Mouse (Mus musculus) ES-E14 (cell line): ENCODE measurements around the gene Rnf144a.

ENCODE experiments used
- CHD2 ChIP-seq: IDR thresholded peaks from 2 replicates; pipeline ENCODE4 v1.6.1; 2014; ENCODE audit warnings: mild to moderate bottlenecking, low read depth, low read length, inconsistent platforms
- HCFC1 ChIP-seq: IDR thresholded peaks from 2 replicates; pipeline ENCODE4 v1.6.1; 2012; ENCODE audit warnings: low read length, inconsistent platforms, borderline replicate concordance; ENCODE audit not compliant: insufficient read depth
- MAFK ChIP-seq: IDR thresholded peaks from 2 replicates; pipeline ENCODE4 v1.6.1; 2014; ENCODE audit warnings: mild to moderate bottlenecking, low read depth, low read length, inconsistent platforms; ENCODE audit not compliant: insufficient read depth
- ZC3H11A ChIP-seq: IDR thresholded peaks from 2 replicates; pipeline ENCODE4 v1.6.1; 2012; ENCODE audit warnings: low read depth, mild to moderate bottlenecking, inconsistent platforms, low read length, borderline replicate concordance

DNA sequence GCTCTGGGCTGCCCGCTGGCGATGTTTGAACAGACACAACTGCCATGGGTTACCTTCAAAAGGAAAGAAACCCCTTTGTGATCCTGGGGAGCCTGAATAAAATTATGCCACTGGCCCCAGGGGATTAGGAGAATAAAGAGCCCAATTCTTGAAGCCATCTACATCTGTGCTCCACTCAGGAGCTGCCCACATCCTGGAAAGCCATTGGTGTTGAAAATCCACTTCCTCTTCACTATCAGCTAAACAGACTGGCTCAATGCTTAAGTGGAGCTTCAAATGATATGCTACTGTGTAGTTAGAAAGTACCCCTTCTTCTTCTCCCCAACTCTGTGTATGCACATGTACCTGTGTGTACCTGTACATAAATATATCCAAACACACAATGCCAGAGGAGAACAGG, 125.9 kb downstream of the Rnf144a start:
- TF ChIP-seq HCFC1 (no peak), CHD2 (no peak), MAFK (no peak), ZC3H11A (no peak)
